Mouse (Mus musculus) frontal cortex, adult 2 months (tissue): ENCODE results near the gene Tcea2. TPM values are rescaled to one million over a fixed set of nuclear protein-coding genes. Genes with fewer than 3 reads are reported as not detected.
A peak's percentile ranks its signal among the peaks of the same experiment; 100 is the strongest.

ENCODE experiments used
- DNase-seq, 2 experiments: peaks; one replicate each; pipeline ENCODE4 v3.0.0; 2022; ENCODE audit warnings: low spot score in 1 of 2; ENCODE audit errors: extremely low spot score in 1 of 2
- polyA plus RNA-seq: library from polyadenylated mRNA; depleted of rRNA; stranded (reverse); fragments of >200 nt; gene quantifications from 2 replicates; pipeline ENCODE4 v1.2.3, GENCODE M21; 2012

The Tcea2 gene
- polyA plus RNA-seq, 1 experiment = 160 TPM

DNA sequence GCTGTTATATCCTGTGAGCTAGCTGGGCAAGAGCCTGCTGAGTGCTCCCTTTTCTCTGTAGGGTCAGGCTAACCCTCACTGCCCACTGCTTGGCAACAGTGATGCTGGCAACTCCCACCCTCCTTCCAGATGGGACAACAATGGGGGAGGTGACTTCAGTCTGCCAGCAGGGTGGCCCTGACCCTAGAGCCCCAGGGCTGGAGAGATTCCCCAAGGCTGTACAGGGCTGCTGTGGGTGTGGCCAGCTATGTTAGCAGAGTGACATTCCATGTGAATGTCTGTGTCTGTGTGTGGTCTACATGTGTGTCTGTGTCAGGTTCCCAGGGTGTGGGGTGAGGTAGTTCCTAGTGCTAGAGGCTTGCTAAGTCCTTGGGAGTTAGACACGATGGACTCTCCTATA is 6.6 kb upstream of the Tcea2 start:
- no peak for DNase-seq

DNA sequence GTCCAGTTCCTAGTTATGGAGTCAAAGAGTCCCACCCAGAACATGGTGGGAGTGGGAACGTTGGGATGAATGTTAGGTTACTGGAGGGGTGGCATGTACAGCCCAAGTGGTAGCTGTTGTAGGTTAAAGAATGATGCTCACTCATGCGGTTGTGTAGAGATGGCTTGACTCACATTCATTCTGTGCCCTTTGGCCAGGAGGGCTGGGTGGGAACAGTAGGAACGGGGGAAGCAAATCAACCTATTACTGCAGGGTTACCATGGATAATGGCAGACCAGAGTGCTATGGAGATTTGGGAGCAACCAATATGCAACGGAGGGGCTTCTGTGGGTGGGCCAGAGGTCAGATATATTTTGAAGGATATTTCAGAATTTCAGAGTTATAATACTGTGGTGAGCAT is 5.2 kb upstream of the Tcea2 start:
- DNase-seq = no peak

DNA sequence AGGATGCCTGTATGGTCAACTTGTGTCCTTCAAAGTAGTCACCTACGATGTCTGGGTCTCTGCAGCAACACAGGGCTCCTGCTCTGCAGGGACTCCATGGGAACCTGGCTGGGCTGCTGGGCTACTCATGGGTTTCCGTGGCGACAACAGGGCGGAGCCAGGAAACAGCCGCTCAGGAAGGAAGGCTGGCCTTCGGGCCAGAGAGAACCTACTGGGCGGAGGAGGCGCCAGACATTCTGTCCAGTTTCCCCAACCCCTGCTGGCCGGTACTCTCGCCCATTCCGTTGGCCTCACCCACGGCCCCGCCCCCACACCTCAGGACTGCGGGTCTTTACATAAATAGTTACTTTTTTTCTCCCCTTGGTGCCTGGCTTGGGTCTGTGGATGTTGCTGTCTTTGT is 4.7 kb upstream of the Tcea2 start:
- no peak for DNase-seq

DNA sequence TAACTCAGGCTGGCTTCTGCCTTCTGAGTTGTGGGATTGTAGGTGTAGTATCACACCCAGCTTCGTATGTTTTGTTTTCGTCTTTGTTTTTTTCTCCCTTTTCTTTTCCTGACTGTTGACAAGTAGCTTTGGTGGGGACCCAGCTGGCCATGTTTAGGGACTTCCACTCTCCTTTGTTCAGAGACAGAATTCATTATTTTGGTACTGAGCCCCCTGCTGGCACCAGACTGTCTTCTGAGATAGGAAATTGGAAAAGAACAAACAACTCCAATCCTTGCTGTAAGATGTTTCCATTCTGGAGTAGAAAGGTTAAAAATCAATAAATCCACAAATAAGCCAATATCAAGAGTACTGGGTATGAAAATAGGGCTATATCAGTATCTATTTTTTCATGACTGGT is 3.7 kb upstream of the Tcea2 start:
- DNase-seq = no peak

DNA sequence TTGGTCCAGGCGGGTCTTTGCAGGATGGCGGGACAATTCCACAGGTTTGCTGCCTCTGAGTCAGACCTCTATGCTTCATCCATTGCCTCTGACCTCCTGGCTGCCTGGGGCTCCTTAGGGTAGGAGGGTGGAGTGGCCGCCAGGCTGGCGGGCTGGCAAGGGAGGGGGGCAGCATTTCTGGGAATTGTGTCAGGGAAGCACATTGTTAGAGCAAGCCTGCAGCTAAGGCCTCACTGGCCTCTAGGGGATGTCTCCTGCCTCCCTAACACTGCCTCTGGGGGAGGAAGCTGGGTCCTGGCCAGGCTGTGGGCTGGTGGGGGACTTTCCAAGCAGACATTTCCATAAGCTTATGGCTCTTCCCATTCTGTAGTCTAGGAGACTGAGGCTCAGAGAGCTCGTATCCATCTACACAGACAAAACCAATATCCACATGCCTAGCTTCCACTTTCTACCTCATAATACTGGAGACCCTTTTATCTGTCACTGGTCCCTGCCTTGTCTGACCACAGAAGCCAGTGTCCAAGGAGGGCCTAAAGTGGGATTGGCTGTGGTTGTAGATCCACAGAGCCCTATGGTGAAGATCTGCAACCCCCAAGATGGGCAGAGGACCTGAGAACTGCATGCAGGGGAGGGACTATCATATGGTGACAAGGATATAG is 2.9 kb upstream of the Tcea2 start:
- no peak for DNase-seq

DNA sequence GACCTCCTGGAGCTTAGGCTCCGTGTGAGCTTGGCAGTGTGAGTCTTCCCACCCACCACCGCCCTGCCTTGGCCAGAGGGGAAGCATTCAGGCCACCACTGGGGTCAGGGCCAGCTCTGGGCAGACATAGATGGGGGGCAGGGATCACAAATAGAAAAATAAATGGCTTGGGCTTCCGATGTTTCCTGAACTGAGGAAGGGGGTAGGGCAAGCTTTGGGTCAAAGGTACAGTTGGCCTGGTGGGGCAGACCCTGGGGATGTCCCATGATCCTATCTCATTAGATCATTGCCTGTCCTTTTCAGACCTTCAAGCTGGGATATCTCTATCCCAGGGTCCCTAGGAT is 2.4 kb upstream of the Tcea2 start:
- no peak for DNase-seq

DNA sequence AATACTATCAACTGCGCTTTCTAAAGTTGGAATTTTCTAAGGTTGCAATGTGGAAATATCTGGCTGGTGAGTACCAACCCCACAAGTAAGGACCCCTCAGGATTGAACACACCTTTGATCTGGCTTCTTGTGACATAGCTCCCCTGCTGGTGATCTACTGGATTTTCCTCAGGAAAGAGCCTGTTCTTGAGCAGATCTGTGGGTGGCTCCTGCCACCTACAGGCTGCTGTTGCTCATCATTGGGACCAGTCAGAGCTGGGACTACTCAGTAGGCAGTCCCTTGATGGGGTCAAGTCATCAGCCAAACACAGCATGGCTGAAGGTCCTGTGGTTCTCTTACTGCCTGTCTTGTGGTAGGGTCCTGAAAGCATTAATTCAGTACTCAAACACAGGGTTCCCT is 1.3 kb upstream of the Tcea2 start:
- peak; percentile 69 to 87 for DNase-seq

DNA sequence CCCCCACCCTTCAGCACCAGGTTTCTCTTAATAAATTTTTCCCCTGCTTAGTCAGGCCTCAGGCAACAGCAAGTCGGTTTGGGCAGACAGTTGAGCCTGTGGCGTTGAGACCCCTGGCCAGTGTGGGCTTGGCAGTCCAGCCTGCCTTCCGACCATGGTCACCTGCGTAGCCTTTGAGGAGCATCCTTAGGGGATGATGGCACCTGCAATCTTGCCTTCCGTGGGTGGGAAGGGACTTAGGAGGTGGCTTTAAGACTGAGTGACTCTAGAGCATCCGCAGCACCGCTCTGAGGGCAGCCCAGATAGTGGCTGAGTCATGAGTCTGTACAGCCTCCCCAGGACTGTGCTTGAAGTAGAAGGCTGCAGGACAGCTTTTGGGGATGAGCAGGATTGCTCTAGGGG is 607 bp downstream of the Tcea2 start:
- DNase-seq = no peak

DNA sequence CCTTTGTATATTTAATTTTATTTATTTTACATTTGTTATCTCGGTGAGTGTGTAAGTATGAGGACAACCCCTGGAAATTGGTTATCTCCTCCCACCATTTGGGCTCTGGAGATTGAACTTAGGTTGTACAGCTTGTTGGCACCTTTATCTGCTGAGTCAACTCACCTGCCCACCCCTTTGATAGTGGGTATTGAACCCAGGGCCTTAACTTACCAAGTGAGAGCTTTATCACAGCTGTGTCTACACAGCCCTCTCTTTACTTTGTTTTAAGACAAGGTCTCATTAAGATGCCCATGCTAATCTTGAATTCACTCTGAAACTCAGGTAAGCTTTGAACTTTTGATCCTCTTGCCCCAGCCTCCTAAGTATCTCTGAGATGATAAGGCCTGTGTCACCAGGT is 1.9 kb downstream of the Tcea2 start:
- DNase-seq = no peak

DNA sequence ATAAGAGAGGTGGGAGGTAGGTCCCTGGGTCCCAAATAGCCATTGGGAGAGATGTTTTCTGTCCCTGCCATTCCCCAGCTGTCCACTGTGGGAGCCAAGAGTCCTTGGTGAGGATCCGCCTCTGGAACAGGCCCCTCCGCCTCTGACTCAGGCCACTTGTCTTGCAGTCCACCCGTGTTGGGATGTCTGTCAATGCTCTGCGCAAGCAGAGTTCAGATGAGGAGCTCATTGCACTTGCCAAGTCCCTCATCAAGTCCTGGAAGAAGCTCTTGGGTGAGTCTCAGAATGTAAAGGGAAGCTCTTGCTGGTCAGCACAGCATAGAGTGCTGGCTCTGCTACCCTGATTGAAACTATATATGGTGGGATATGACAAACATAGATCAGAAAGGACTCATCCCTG is 3.3 kb downstream of the Tcea2 start:
- no peak for DNase-seq

DNA sequence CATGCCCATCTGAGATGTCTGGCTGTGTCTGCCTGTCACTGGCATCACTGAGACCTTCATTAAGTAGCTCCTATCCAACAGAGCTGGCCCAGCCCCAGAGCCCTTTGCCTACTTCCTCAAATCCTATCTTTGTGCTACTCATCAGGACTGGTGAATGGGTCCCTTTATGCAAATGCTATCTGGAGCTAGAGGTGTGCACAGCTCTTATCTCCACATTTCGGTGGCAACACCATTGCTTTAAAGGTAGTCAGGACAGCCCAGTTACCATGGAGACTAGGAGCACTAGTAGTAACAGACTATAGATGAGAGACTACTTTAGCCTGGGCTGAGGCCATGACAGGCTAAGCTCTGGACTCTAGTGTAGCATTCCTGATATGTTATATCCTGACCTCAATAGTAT is 4.6 kb downstream of the Tcea2 start:
- DNase-seq = no peak

DNA sequence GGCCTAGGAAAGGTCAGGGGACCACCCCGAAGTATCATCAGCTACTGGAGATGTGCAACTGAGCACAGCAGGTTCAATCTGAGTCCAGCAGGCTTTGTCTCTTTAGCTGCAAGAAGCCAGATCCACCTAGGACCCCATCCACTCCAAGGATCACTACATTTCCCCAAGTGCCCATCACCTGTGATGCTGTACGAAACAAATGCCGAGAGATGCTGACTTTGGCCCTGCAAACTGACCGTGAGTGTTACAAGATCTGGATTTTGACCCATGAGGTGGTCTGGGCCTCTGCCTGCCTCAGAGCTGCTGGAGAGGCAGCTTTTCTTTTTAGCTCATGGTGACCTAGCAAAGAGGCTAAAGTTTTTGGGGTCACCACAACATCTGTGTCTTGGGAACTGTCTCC is 5.6 kb downstream of the Tcea2 start:
- no peak for DNase-seq

DNA sequence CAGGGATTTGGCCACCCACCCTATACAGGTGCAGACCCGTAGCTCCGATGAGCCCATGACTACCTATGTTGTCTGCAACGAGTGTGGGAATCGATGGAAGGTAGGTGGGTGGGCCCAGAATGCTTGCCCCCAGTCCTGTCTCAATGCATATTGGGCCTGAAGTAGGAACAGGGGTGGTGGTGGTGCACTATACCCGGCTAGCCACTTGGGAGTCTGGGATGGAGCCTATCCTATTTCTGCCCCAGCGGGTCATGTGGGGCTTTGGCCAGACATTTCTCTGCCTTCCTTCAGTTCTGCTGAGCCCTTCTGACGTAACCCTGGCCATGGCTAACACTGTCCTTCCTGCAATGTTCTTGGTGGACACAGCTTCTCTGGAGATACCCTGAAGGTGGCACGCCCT is 7.5 kb downstream of the Tcea2 start:
- DNase-seq = no peak

DNA sequence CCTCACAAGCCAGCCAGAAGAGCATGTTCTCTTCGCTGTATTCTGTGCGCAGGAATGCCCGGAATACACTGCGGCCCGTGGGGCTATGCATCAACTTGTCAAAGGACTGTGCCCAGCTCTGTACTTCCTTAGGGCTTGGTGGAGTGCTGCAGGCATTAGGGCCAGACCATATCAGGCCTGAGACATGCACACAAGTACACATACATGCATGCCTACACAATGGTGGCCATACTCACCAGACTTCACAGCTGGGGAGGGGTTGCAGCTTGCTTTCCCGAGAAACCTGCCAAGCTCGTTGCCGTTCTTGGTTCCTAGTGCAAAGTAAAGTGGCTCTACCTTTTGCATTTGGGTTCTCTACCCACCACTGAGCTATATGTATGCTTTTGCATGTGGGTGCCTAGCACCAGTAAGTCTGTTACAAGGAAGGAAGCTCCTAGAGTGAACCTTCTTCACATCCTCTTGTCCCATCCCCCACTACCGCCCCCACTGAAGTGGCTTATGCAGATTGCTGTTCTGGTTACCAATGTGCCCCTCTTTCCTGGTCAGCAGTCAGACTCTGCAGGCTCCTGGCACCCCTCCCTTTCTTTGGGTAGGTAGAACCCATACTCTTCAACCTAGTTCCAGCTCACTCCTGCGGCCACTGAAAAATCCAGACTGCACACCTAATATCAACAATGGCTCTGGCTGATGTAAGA is 9.5 kb downstream of the Tcea2 start:
- DNase-seq = no peak

DNA sequence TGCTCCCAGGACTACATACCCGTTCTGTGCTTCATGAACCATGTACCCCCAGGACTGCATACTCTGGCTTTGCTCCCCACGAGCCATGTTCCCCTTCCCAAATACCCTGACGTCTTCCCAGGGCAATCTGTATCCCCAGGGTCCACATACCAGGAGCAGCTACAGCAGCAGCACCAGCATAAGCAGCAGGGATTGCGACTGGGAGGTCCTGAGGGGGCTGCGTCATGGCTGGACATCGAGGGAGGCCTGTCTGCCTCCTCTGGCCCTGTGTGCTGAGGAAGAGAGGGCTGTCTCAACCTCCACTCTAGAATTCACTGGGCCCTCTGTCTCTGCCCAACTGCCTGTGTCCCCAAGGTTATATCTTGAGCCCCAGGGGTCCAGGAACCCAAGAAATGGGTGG is 11.0 kb downstream of the Tcea2 start:
- no peak for DNase-seq

DNA sequence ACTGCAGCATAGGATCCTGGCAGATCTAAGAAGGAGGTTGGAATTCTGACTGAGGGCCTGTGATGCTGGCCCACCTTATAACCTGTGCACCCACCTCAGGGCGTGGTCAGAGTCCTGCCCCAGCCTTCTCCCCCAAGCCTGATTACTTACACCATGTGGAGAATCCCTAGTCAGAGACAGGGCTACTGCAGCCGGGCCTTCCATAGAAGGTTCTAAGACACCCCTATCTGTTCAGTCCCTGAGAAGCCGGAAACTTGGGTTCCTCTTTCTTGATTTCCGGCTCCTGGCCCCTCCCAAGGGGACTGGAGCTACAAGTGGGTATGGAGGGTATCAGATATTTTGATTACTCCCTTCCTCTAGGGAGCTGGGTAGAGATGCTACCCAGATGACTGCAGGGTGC is 11.5 kb downstream of the Tcea2 start:
- DNase-seq = no peak

DNA sequence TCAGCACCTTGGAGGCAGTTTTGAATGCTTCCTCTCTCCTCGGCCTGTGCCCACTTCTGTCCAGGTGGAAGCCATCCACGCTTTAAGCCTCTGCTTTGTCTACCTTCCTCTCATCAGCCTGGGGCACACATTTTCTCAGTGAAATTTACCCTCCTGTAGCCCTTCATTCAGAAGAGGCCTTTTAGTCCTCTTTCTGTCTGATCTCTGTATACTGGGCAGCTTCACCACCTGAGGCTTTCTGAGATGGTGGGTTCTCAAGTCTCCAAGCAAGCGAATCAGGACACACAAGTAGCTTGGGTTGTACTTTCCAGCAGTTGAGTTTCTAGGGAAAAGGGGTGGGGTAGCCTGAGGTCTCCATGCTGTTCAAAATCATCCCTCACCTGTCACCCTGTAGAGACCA is 12.2 kb downstream of the Tcea2 start:
- no peak for DNase-seq

DNA sequence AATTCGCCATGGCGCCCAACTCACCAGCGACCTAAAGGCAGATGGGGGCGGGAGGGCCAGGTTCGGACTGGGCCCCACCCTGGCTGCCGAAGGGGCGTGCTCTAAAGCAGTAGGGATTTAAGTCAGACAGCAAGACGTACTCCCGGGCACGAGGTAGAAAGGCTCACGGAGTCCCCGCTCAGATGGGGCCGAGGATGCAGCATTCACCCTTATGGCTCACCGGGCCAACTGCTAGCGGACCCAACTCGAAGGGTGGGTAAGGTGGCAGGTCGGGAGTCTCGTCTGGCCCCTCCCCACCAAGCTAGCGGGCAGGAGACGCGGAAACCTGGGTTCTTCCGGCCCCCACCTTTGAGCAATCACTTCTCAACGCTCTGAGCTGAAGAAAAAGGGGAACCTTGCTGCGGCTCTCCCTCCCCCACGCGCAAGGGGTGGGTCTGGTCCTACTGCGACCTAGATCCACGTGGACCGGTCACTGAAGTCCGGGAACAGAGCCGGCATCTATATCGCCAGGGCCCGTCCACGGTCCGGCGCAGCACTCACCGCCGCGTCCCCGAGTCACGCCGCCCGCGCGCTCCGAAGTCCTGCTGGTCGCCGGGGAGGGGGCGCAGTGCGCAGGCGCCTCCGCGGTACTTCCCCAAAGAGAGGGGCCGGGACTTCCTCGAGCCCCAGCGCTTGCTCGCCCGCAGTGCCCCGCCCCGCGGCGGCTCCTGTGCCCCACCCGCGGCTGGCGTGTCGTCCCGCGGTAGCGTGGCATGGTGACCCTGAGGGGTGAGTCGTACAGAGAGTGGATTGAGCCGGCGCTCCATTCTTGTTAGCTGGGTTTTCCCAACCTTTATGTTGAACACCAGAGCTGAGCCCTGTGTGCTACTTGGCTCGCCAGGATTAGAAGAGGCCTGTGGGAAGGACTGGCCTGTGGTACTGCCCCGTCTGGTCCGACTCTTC is 13.5 kb downstream of the Tcea2 start, which contains the start of gene Rgs19:
Gene Rgs19, minus strand, starts transcription at position 639 of the 942 bp plus-strand sequence.
- DNase-seq = peak in 1 of 2 experiments; percentile 74

DNA sequence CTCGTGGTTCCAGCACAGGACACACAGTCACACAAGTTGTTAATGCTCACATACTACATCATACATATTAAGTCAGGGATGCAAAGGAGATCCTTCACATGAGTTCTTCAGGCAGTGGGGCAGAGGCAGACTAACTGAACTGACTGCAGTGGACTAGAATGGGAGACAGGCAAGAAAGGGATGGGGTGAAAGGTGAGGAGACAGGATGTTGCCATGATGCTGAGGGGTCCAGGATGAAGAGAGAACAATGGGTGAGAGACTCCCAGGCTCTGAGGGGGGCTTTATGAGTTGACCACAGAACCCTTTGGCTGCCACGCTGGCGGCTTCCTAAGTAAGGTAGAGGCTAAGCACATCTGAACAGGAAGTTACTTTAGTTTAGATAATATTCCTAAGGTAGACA is 14.5 kb downstream of the Tcea2 start:
- DNase-seq = no peak

DNA sequence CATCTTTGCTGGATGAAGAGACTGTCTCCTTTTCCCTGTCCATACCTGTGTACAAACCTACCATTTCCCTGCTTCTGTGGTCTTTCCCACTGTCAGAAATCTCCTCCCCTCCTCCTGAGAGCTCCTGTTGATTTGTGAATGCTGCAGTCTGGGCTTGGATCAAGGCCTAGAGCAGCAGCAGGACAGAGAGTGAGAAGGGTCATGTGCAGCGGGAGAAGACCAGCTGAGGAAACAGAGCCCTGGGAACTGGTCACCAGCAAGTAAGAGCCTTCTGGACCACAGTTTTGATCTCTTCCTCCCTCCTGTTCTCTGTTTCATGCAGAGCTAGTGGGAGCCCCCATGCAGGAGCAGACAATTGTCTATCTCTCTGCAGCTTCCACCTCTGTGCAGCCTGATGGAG is 15.7 kb downstream of the Tcea2 start:
- no peak for DNase-seq

DNA sequence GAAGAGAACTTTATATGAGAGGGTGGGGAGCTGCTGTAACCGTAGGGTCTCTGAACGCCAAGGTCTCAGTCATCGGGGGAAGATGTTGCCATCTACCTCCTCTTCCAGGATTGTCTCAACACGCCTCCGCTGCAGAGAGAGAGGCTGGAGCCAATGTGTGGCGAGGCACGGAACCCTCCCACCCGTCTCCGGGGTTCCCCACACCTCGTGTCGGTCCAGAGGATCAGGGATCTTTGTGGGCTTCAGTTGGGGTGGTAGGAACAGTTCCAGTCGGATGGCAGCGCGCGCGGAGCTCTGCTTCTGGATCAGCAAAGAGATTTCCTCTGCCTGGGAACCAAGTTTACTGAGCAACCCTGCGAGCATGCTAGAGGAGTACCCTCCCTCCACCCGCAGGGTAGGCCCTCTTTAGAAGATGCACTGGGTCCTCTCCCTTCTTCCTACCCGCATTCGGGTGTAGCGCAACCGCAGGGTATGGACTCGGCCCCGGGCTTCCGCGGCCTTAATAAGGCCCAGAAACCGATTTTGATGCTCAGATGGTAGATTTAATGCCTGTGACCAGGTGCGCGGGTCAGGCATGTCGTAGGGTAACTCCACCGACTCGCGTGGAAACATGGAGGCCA is 16.8 kb downstream of the Tcea2 start:
- no peak for DNase-seq
